Mouse (Mus musculus) bone marrow macrophage, adult 2 months (primary cell): ENCODE results near the gene Taok3.

Experiments
- CTCF ChIP-seq: IDR thresholded peaks from 2 replicates; pipeline ENCODE4 v1.5.1; 2012; ENCODE audit warnings: low read depth, mild to moderate bottlenecking, low read length, moderate library complexity
- POLR2A ChIP-seq: IDR thresholded peaks from 2 replicates; pipeline ENCODE4 v1.6.1; 2012; ENCODE audit warnings: mild to moderate bottlenecking, low read depth, low read length, borderline replicate concordance

DNA sequence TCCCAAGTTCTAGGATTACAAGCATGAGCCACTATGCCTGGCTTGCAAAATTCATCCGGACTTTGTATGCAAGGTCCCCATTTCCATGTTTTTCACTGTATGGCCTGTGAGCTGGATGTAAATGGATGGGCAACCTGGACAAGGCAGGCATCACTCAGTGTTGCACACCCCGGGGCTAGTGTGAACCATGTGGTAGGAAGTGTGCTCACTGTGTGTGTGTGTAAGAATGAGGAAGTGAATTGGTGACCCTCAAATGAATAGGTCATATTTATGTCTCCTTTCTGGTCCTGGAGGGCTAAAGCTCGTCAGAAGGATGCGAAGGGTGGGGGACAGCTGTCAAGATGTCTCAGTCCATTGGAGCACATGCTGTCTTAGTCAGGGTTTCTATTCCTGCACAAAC lies 7.1 kb downstream of the Taok3 start:
- TF ChIP-seq CTCF, result no peak
- TF ChIP-seq POLR2A, result no peak
